Mouse (Mus musculus) heart, adult 2 months (tissue): Measurements from ENCODE around the gene Alpl.

ENCODE experiments used
- CTCF ChIP-seq: fragments of 200-600 bp; IDR thresholded peaks from 2 replicates; pipeline ENCODE4 v1.8.1; 2022; ENCODE audit warnings: antibody characterized with exemption, mild to moderate bottlenecking, moderate library complexity
- EP300 ChIP-seq: fragments of 200-500 bp; IDR thresholded peaks from 2 replicates; pipeline ENCODE4 v1.6.1; 2011; ENCODE audit warnings: low read depth, low read length, control low read depth; ENCODE audit not compliant: insufficient read depth
- POLR2A ChIP-seq: fragments of 200-500 bp; IDR thresholded peaks from 2 replicates; pipeline ENCODE4 v1.6.1; 2011; ENCODE audit warnings: mild to moderate bottlenecking, low read depth, low read length, control low read depth; ENCODE audit not compliant: insufficient read depth

DNA sequence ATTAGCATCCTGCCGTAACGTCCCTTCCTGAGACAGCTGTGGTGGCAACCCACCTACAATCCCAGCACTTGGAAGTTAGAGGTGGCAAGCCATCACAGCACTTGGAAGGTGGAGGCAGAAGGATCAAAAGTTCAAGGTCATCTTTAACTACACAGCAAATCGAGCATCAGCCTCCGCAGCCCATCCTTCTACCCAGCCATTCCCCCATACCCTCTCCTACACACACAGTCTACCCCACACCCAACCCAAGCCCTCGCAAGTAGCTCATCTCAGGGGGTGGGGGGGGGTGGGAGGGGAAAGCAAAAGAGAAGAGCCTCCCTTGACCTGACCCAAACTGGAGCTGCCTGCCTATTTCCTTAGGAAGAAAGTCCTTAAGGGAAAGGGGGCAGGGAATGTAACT, 40.6 kb upstream of the Alpl start:
- TF ChIP-seq POLR2A (no peak), EP300 (no peak), CTCF (no peak)
